Mouse (Mus musculus): ENCODE results near the gene Grik4. TPM values are rescaled to one million over a fixed set of nuclear protein-coding genes. Genes with fewer than 3 reads are reported as not detected.
"Not testable (repeated sequence)": the region's sequence is repeated elsewhere in the genome, so short reads cannot be mapped to it uniquely, and the experiment has no call there.

The Grik4 gene
- polyA plus RNA-seq, 1 experiment from 2014 or later = 0.57 TPM

- H3K4me1 ChIP-seq (ENCODE audit: control insufficient read depth, insufficient read depth, low read length) = peaks cover 3% of the 10 kb centered on the region; the same call in 1 of the 2 replicates
- no peak overlapping the region for H3K9ac ChIP-seq (ENCODE audit: low read length)
- no peaks in the 10 kb centered on the region for H3K27me3 ChIP-seq (ENCODE audit: control insufficient read depth, insufficient read depth, low read length)
- no peak overlapping the region for H3K4me3 ChIP-seq (replicated peaks; ENCODE audit: low read length)
- ATAC-seq (ENCODE audit: insufficient read depth, low FRiP score) = no peak
- H3K9me3 ChIP-seq (replicated peaks; ENCODE audit: control insufficient read depth, low read length) = no peaks in the 10 kb centered on the region
- H3K4me2 ChIP-seq (ENCODE audit: low read depth, low read length) = no peak overlapping the region
- H3K36me3 ChIP-seq (ENCODE audit: control insufficient read depth, insufficient read depth, low read length) = no peaks in the 10 kb centered on the region
- H3K27ac ChIP-seq (ENCODE audit: low read length) = no peak overlapping the region
- WGBS = 79% methylated on average over 5 of the region's 5 CpGs
Observed at GRCm38 (mm10) chr9:42792381-42792780, 151.9 kb downstream of the Grik4 start.

GRCm38 (mm10) chr9:42791779-42792178 is 152.5 kb downstream of the Grik4 start:
- ATAC-seq (ENCODE audit: insufficient read depth, low FRiP score) = no peak
- no peak overlapping the region for H3K4me3 ChIP-seq (replicated peaks; ENCODE audit: low read length)
- no peaks in the 10 kb centered on the region for H3K36me3 ChIP-seq (ENCODE audit: control insufficient read depth, insufficient read depth, low read length)
- no peaks in the 10 kb centered on the region for H3K27me3 ChIP-seq (ENCODE audit: control insufficient read depth, insufficient read depth, low read length)
- no peak overlapping the region for H3K4me2 ChIP-seq (ENCODE audit: low read depth, low read length)
- H3K9ac ChIP-seq (ENCODE audit: low read length) = no peak overlapping the region
- H3K4me1 ChIP-seq (ENCODE audit: control insufficient read depth, insufficient read depth, low read length) = peaks cover 3% of the 10 kb centered on the region; the same call in 1 of the 2 replicates
- 82% methylated on average over 12 of the region's 12 CpGs for WGBS
- H3K27ac ChIP-seq (ENCODE audit: low read length) = no peak overlapping the region
- H3K9me3 ChIP-seq (replicated peaks; ENCODE audit: control insufficient read depth, low read length) = no peaks in the 10 kb centered on the region

- H3K27ac ChIP-seq (ENCODE audit: low read length) = no peak overlapping the region
- no peak overlapping the region for H3K4me2 ChIP-seq (ENCODE audit: low read depth, low read length)
- H3K9me3 ChIP-seq (replicated peaks; ENCODE audit: control insufficient read depth, low read length) = no peaks in the 10 kb centered on the region
- no peak overlapping the region for H3K9ac ChIP-seq (ENCODE audit: low read length)
- peaks cover 3% of the 10 kb centered on the region; the same call in 1 of the 2 replicates for H3K4me1 ChIP-seq (ENCODE audit: control insufficient read depth, insufficient read depth, low read length)
- H3K36me3 ChIP-seq (ENCODE audit: control insufficient read depth, insufficient read depth, low read length) = no peaks in the 10 kb centered on the region
- no peak overlapping the region for H3K4me3 ChIP-seq (replicated peaks; ENCODE audit: low read length)
- ATAC-seq (ENCODE audit: insufficient read depth, low FRiP score) = no peak
- 69% methylated on average over 4 of the region's 4 CpGs for WGBS
- no peaks in the 10 kb centered on the region for H3K27me3 ChIP-seq (ENCODE audit: control insufficient read depth, insufficient read depth, low read length)
Observed at GRCm38 (mm10) chr9:42791346-42791745, 152.9 kb downstream of the Grik4 start.

GRCm38 (mm10) chr9:42788471-42788870 is 155.8 kb downstream of the Grik4 start:
- no peaks in the 10 kb centered on the region for H3K4me1 ChIP-seq (ENCODE audit: control insufficient read depth, insufficient read depth, low read length)
- no peak overlapping the region for H3K27ac ChIP-seq (ENCODE audit: low read length)
- no peak overlapping the region for H3K4me2 ChIP-seq (ENCODE audit: low read depth, low read length)
- no peaks in the 10 kb centered on the region for H3K9me3 ChIP-seq (replicated peaks; ENCODE audit: control insufficient read depth, low read length)
- no peak overlapping the region for H3K4me3 ChIP-seq (replicated peaks; ENCODE audit: low read length)
- no peaks in the 10 kb centered on the region for H3K27me3 ChIP-seq (ENCODE audit: control insufficient read depth, insufficient read depth, low read length)
- H3K36me3 ChIP-seq (ENCODE audit: control insufficient read depth, insufficient read depth, low read length) = no peaks in the 10 kb centered on the region
- H3K9ac ChIP-seq (ENCODE audit: low read length) = no peak overlapping the region
- WGBS = 22% methylated on average over 8 of the region's 8 CpGs
- ATAC-seq (ENCODE audit: insufficient read depth, low FRiP score) = no peak

GRCm38 (mm10) chr9:42786882-42787281 is 157.4 kb downstream of the Grik4 start:
- Histone ChIP-seq H3K27ac (ENCODE audit: low read length) (no peak overlapping the region), H3K9me3 (replicated peaks; ENCODE audit: control insufficient read depth, low read length) (no peaks in the 10 kb centered on the region), H3K4me2 (ENCODE audit: low read depth, low read length) (no peak overlapping the region), H3K4me1 (ENCODE audit: control insufficient read depth, insufficient read depth, low read length) (no peaks in the 10 kb centered on the region), H3K9ac (ENCODE audit: low read length) (no peak overlapping the region), H3K4me3 (replicated peaks; ENCODE audit: low read length) (no peak overlapping the region), H3K36me3 (ENCODE audit: control insufficient read depth, insufficient read depth, low read length) (no peaks in the 10 kb centered on the region), H3K27me3 (ENCODE audit: control insufficient read depth, insufficient read depth, low read length) (no peaks in the 10 kb centered on the region)
- 80% methylated on average over 5 of the region's 5 CpGs for WGBS
- no peak for ATAC-seq (ENCODE audit: insufficient read depth, low FRiP score)

- 75% methylated on average over 2 of the region's 2 CpGs for WGBS
- ATAC-seq (ENCODE audit: insufficient read depth, low FRiP score) = no peak
- no peaks in the 10 kb centered on the region for H3K27me3 ChIP-seq (ENCODE audit: control insufficient read depth, insufficient read depth, low read length)
Observed at GRCm38 (mm10) chr9:42786286-42786685, 158.0 kb downstream of the Grik4 start.

GRCm38 (mm10) chr9:42785173-42785830 is 159.0 kb downstream of the Grik4 start:
- no peaks in the 10 kb centered on the region for H3K27me3 ChIP-seq (ENCODE audit: control insufficient read depth, insufficient read depth, low read length)
- no peaks in the 10 kb centered on the region for H3K4me1 ChIP-seq (ENCODE audit: control insufficient read depth, insufficient read depth, low read length)
- H3K9ac ChIP-seq (ENCODE audit: low read length) = no peak overlapping the region
- ATAC-seq (ENCODE audit: insufficient read depth, low FRiP score) = no peak
- 51% methylated on average over 10 of the region's 10 CpGs for WGBS
- H3K27ac ChIP-seq (ENCODE audit: low read length) = no peak overlapping the region
- H3K4me2 ChIP-seq (ENCODE audit: low read depth, low read length) = no peak overlapping the region
- H3K9me3 ChIP-seq (replicated peaks; ENCODE audit: control insufficient read depth, low read length) = no peaks in the 10 kb centered on the region
- H3K4me3 ChIP-seq (replicated peaks; ENCODE audit: low read length) = no peak overlapping the region
- H3K36me3 ChIP-seq (ENCODE audit: control insufficient read depth, insufficient read depth, low read length) = no peaks in the 10 kb centered on the region

More at GRCm38 (mm10) chr9:42786286-42786685, 158.0 kb downstream of the Grik4 start:
- H3K4me2 ChIP-seq (ENCODE audit: low read depth, low read length) = no peak overlapping the region
- no peaks in the 10 kb centered on the region for H3K4me1 ChIP-seq (ENCODE audit: control insufficient read depth, insufficient read depth, low read length)
- no peak overlapping the region for H3K4me3 ChIP-seq (replicated peaks; ENCODE audit: low read length)
- H3K9me3 ChIP-seq (replicated peaks; ENCODE audit: control insufficient read depth, low read length) = no peaks in the 10 kb centered on the region
- H3K9ac ChIP-seq (ENCODE audit: low read length) = no peak overlapping the region
- no peaks in the 10 kb centered on the region for H3K36me3 ChIP-seq (ENCODE audit: control insufficient read depth, insufficient read depth, low read length)
- no peak overlapping the region for H3K27ac ChIP-seq (ENCODE audit: low read length)

GRCm38 (mm10) chr9:42783248-42783903 is 160.9 kb downstream of the Grik4 start:
- Histone ChIP-seq H3K27ac (ENCODE audit: low read length) (no peak overlapping the region), H3K4me1 (ENCODE audit: control insufficient read depth, insufficient read depth, low read length) (no peaks in the 10 kb centered on the region), H3K36me3 (ENCODE audit: control insufficient read depth, insufficient read depth, low read length) (no peaks in the 10 kb centered on the region), H3K9ac (ENCODE audit: low read length) (no peak overlapping the region), H3K4me3 (replicated peaks; ENCODE audit: low read length) (no peak overlapping the region), H3K27me3 (ENCODE audit: control insufficient read depth, insufficient read depth, low read length) (no peaks in the 10 kb centered on the region), H3K4me2 (ENCODE audit: low read depth, low read length) (no peak overlapping the region), H3K9me3 (replicated peaks; ENCODE audit: control insufficient read depth, low read length) (no peaks in the 10 kb centered on the region)
- ATAC-seq (ENCODE audit: insufficient read depth, low FRiP score) = peak; percentile 77
- 34% methylated on average over 8 of the region's 8 CpGs for WGBS

- not testable (repeated sequence) for ATAC-seq (ENCODE audit: insufficient read depth, low FRiP score); H3K4me3 ChIP-seq (replicated peaks; ENCODE audit: low read length); H3K27ac ChIP-seq (ENCODE audit: low read length); H3K36me3 ChIP-seq (ENCODE audit: control insufficient read depth, insufficient read depth, low read length); H3K9me3 ChIP-seq (replicated peaks; ENCODE audit: control insufficient read depth, low read length); H3K9ac ChIP-seq (ENCODE audit: low read length); H3K4me1 ChIP-seq (ENCODE audit: control insufficient read depth, insufficient read depth, low read length); H3K4me2 ChIP-seq (ENCODE audit: low read depth, low read length); H3K27me3 ChIP-seq (ENCODE audit: control insufficient read depth, insufficient read depth, low read length)
- WGBS = 21% methylated on average over 21 of the region's 21 CpGs
Observed at GRCm38 (mm10) chr9:42778471-42779263, 165.6 kb downstream of the Grik4 start.
